Mouse (Mus musculus) right cerebral cortex, postnatal 25 days (tissue): ENCODE measurements around the gene Aldh3b1.
A peak's percentile ranks its signal among the peaks of the same experiment; 100 is the strongest.

Experiments used
- DNase-seq: peaks from one replicate; pipeline ENCODE4 v3.0.0; 2022

Gene Aldh3b1

DNA sequence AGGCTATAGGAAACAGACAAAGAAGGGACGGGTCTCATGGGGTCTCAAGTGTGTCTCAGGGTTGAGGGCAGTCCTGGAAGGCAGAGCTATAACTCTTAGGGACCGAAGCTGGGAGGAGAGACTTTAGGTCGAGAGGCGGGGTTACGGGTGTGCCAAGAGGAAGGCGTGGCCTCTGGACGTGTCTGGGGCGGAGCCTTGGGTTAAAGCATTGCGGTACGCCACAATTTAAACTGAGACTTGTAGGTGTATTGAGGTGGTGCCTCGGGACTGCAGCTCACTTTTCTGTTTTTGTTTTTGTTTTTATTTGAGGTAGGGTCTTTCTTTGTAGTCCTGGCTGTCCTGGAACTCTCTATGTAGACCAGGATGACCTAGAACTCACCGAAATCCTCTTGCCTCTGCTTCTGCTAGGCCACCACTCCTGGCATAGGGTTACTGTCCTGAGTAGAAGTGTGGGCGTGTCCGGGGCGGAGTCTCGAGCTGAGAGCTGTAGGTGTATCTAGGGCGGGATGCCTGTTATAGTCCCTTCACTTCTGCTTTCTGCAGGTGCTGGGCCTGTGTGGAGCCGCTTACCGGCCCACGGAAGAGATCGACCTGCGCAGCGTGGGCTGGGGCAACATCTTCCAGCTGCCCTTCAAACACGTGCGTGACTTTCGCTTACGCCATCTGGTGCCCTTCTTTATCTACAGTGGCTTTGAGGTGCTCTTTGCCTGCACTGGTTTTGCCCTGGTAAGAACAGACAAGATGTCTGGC, 13.6 kb upstream of the Aldh3b1 start:
- DNase-seq = no peak

DNA sequence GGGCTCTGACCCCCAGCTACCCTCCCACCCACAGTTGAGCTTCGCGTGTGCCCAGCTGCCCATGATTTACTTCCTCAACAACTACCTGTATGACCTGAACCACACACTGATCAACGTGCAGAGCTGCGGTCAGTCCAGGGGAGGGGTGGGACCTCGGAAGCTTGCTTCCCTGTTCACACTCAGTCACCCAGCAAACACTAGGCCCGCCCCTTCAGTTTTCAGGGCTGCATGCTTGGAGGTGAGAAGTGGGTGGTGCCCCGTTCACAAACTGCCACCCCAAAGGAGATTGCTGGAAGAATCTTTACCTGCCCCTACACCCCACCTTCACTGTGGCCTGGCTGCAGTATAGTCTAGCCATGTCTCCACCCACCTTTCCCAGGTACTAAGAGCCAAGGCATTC, 12.7 kb upstream of the Aldh3b1 start:
- DNase-seq = no peak

DNA sequence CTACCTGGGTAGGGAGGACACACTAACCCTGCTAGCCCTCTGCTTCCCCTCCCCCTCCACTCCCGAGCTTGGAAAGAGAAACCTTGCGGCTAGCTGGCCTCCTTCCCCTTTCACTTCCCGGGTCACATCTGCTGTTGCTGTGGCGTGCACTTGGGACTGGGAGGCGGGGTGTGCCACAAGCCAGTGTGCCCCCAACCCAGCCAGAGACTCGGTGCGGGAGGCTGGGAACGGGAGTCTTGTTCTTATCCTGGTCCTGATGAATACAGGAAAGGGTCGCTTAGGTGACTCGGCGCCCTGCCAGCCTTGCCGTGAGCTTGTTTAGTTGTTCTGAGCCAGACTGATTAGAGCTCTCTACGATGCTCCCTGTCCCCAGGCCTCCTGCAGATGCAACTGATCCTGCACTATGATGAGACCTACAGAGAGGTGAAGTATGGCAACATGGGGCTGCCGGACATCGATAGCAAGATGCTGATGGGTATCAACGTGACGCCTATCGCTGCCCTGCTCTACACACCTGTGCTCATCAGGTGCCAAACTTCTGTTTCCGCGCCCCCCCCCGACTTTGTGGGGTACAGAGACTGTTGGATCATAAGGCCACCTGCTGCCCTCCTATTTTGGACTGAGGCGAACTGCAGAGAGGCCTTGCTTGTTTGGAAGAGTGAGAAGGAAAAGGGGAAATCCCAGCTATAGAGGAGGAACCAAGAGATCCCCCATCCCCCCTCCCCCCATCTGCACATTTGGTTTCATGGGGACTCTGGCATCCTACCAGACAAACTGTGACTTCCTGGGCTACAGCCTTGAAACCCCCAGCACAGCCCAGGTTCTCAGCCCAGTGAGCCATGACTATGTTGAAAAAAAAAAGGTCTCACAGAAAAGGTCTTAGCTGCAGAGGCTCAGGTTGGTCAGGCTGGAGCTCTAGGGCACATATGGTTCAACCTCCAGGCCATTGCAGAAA, 6.6 kb upstream of the Aldh3b1 start:
- no peak for DNase-seq

DNA sequence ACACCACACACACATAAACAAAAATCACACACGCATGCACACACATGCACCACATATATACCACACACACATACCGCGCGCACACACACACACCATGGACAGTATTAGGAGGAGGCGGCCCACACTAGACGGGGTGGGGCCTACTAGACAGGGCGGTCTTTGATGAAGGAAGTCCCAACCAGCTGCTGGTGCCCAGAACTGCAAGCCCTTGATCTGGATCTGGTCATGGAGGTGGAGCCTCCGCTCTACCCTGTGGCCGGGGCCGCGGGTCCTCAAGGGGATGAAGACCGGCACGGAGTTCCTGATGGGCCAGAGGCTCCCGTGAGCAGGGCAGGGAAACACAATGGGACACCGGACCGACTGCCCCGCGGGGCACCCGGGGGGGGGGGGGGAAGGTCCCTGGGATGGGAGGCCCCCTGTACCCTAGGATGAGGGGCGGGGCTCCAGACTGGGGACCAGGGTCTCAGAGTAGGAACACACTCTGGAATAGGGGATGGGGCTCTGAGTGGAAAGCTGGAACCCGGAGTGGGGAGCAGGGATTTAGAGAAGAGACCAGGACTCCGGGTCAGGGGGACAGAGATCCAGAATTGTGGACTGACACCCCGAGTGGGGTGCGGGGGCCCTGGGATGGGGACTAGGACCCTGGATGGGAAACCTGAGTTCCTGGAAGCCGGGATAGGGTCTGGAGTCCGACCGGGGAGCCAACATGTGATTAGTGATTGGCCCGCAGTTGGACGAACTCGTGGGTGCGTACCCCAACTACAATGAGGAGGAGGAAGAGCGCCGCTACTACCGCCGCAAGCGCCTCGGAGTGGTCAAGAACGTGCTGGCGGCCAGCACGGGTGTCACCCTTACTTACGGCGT, 5.7 kb upstream of the Aldh3b1 start, which contains the start of gene Unc93b1:
Gene Unc93b1 (plus strand): TSS at position 155 of the 864 bp plus-strand sequence.
- DNase-seq = no peak

DNA sequence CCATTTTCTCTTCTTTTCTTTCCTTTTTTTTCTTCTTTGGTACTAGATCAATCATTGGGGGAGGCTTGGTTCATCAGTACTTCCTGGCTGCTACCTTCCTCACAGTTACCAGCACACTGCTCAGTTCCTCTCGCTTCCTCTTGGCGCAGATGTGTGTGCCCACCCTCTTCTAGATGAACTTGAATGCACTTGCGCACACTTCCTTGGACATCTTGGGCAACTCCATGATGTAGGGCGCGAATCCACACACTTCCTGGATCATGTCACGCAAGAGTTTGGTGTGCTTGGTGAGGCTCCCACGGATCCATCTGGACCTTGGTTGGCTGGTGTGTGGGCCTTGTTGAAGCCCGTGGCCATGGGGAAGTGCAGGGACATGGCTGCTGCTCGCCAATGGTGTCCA, 2.1 kb upstream of the Aldh3b1 start:
- no peak for DNase-seq

DNA sequence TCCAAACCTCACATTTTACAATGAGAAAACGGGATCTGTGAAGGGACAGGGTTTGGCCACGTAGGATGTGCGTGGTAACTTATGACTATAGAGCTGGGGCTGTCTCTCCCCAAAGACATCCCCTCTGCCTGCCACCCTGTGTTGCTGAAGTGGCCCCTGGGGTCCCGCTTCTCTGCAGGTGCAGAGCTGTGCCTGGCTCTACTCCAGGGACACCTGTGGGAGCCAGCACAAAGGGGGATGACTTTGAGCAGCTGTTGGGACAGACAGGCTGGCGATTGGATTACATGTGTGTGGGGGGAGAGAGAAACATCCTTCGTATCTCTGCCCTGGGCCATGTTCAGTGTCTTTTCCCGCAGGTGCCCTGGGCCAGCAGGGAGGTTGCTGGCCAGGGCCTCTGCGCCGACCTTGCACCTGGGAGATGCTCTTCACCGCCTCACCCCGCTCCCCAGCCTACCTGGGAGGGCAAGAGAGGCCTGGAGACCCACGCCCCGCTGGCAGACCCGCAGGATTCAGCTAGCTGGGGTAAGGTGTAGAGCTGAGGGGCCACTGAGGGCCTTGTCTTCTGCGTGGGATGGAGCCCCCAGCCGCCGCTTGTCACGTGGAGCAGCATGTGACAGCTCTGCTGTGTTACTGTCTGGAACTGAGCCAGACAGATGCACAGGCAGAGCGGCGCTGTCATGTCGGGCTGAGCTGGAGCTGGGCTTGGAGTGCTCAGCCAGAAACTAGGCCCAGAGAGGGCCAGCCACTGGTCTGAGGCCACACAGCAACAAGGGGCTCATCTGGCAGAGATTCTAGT, 852 bp upstream of the Aldh3b1 start:
- DNase-seq = no peak

DNA sequence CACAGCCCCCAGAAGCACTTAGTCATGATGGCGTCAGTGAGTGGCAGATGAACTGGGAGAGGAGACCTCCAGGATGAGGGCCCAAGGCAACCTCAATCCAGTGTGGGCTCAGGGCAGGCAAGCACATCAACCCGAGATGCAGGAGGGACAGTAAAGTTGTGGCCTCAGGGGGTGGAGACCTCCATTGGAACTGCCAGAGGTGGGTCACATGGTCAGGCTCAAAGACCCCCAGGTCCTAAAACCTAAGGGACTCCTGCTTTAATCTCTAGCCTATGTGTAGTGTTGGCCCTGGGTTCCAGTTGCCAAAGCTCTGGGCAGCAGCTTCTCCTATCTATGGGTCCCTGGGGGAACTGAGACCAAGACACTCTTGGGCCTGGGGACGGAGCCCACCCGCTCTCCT, 829 bp downstream of the Aldh3b1 start:
- no peak for DNase-seq

DNA sequence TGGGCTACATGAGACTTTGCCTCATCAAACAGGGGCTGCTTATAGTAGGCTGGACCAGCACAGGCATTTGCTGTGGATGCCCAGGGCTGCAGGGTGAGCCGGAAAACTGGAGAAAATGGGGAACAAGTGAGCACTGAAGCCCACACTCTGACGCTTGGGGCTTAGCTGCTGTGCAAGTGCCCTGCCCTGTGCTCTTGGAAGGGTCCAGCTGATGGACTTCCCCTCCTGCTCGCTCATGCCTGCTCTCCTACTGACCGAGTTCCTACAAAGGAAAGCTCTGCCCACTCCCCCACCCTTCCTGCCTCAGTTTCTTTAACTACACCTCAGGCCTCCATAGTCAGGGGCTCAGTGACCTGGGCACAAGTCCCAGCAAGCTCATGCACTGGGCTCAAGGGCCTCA, 1.6 kb downstream of the Aldh3b1 start:
- no peak for DNase-seq

DNA sequence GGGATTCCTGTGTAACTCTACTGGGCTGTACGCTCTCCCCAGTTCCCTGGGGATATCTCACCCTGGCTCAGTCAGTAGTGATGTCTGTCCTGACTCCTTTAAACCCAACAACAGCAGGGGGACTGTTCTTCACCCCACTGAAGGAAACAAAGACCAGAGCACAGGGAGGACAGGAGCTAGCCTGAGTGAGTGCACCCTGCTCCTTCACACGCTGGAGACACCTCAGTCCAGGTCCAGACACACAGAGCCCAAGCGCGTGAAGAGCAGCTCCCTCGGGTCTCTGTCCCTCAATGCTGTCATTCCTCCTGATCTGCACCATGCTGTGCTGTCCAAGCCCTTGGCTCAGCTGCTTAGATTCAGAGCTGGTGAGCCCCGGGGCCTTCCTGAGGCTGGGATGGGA, 2.9 kb downstream of the Aldh3b1 start:
- no peak for DNase-seq

DNA sequence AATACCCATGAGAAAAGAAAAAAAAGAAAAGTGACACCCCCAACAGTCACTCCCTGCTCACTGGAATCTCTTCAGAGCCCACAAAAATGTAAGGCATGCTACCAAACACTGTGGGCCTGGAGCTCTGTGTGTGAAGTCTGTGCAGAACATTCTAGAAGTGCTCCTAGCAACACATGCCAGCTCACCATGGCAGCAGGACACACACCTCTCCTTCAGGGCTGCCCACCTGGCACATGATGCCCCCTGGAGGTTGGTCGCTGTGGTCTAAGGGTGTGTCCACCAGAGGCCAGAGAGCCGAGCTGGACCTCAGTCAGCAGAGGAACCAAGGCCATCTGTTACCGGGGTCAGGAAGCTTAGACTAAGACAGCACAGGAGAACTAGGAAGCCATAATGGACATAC, 3.3 kb downstream of the Aldh3b1 start:
- no peak for DNase-seq

DNA sequence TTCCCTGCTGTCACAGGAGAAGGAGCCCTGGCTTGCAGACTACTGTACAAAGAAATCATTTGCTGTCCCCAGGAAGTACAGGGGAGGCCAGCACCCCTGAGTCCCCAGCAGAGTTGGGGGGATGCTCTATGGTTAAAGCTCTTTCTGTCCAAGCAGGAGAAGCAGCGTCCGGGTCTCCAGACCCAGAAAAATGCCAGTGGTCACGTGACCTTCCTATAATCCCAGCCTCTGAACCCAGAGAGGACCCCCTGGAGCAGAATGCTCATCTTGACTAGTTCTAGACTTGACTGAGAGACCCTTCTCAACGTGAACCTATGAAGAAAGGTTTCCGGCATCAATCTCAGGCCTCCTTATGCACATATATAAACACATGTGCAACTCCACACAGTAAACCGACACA, 3.7 kb downstream of the Aldh3b1 start:
- DNase-seq = no peak

DNA sequence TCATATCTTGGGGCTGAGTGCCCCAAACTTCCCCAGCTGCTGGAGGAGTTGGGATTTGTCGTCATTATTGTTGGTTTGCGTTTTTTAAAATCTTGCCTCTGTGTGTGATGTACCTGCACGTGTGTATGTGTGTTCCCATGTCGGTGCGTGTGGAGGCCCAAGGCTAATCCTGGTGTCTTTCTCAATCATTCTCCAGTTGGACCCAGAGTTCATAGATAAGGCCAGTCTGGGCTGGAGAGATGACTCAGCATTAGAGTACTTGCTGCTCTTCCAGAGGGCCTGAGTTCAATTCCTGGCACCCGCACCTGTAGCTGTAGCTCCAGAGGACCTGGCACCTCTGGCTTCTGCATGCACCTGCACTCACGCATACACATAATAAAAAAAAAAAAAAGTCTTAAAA, 4.7 kb downstream of the Aldh3b1 start:
- no peak for DNase-seq

DNA sequence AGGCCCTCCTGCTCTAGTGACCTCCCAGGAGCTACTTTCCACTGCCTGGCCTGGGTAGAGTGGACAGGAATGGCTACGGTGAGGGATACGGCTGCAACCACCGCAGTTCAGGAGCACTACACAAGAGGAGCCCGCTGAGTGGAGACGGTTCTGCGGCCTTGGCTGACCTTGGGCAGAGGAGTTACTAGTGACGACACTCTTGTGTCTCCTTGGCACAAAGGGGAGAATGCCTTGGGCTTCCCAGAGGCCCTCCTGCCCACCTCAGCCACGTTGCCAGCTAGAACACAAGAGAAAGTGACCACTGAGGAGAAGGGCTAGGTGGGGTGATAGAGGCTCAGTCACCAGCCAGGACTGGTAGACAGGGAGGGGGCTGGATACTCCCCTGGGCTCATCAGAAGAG, 5.4 kb downstream of the Aldh3b1 start:
- DNase-seq = no peak

DNA sequence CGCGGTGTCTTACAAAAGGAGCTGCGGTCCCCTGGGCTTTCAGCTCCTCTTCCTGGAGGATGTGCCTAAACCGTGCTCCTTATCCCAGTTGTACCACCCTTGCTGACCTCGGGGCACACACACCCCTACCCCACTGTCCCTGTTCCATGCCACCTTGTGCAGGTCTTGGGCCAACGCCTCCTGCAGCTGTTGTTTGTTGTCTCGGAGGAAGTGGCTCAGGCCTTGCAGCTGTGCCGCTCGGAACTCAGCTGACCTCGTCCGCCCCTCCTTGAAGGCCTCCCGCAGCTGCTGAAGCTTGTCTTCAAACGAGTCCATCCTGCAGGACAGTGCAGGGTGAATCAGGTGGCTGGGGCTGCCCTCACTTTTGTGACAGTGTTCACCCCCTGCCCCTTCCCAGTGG, 6.0 kb downstream of the Aldh3b1 start:
- DNase-seq = no peak

DNA sequence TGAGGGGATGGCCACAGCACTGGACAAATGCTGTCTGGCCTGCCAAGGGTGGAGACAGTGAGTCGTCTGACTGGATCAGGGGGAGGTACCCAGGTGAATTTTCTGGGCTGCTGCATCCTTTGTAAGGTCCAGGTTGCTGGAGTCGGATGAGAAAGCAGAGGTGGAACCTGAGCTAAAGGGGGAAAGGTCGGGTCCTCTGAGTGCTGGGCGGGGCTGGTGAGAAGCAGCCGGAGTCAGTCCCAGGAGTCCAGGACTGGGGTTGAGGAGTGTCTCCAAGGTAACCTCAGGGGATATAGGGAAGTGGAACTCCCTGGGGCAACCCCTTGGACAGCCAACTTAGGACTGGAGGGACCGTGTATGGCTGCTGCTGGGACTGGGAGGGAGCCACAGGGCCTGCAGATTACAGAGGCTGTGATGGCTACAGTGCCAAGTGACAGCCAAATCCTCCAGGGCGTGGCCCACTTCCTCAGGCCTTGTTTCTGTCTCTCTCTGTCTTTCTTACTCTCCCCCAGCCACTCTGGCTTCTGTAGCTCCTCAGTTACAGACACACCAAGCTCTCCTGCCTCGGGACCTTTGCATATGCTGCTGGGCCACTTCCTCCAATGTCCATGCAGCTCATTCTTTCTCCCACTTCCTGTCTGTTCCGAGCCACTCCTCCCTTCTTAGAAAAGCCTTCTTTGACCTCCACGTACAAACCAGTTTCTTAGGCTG, 6.8 kb downstream of the Aldh3b1 start:
- no peak for DNase-seq

DNA sequence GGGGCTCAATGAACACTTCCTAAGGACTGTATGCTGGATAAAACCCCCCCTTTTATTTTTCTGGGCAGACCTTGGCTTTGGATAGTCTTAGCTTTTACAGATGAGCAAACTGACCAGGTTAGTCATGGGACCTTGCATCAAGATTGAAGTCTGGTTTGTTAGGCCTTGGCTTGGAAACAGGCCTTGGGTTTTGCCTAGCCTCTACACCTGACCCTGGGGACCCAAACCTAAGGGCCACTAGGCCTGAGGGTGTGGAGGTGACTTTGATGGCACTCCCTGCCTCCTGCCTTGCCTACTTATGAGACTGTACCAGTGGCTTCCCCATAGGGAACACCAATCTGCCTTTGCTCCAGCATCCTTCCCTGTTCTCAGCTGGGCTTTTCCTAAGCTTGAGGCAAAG, 9.7 kb downstream of the Aldh3b1 start:
- no peak for DNase-seq

DNA sequence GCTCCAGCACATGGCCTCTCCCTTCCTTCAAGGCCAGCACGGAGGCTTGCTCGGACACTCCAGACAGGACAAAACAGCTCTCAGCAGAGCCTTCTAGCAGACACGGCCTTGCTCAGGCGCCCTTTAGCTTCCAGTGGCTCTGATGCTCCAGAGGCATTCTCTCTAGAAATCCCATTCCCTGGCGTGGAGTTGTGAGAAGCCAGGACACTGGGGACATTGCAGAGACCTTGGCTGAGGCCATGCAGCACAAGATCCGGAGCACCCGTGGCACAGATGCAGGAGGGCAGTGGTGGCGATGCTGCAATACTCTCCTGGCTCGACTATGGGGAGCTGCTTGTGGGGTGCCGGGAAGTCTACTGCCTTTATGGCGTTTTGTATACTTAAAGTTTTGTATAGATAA, 12.9 kb downstream of the Aldh3b1 start:
- no peak for DNase-seq

DNA sequence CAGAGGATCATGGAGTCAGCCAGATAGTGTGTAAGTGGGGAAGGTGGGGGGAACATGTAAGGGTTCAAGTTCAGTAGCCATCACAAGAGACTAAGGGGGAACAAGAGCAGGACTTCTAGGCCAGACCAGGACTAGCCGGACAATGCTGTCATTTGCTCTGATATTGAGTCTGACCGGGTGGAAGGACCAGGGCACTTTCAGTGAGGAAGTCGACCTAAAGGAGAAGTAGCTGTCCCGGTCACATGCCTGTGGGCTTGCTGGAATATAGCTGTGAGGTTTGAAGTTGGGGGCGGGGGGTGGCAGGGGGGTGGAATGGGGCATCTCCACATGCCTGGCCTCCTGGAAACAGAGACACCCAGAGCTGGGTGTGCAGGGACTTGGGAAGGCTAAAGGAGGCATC, 15.1 kb downstream of the Aldh3b1 start:
- no peak for DNase-seq

DNA sequence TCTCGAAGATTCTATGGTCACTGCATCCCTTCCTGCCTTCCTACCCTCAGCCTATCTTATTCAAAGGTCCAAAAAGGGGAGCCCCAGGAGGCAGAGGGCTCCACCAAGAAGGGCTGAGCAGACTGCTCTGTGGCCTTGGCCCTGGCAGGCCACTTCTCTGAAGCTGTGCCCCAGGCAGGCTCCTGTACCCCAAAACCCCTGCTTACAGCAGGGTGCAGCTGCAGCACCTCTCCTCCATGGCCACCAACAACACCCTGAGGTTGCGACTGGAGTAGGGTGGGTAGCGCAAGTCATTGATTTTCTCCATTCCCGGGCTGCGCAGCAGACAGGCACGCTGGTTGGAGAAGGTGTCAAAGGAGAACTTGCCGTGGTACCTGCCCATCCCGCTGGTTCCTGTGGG, 15.9 kb downstream of the Aldh3b1 start:
- DNase-seq = no peak

DNA sequence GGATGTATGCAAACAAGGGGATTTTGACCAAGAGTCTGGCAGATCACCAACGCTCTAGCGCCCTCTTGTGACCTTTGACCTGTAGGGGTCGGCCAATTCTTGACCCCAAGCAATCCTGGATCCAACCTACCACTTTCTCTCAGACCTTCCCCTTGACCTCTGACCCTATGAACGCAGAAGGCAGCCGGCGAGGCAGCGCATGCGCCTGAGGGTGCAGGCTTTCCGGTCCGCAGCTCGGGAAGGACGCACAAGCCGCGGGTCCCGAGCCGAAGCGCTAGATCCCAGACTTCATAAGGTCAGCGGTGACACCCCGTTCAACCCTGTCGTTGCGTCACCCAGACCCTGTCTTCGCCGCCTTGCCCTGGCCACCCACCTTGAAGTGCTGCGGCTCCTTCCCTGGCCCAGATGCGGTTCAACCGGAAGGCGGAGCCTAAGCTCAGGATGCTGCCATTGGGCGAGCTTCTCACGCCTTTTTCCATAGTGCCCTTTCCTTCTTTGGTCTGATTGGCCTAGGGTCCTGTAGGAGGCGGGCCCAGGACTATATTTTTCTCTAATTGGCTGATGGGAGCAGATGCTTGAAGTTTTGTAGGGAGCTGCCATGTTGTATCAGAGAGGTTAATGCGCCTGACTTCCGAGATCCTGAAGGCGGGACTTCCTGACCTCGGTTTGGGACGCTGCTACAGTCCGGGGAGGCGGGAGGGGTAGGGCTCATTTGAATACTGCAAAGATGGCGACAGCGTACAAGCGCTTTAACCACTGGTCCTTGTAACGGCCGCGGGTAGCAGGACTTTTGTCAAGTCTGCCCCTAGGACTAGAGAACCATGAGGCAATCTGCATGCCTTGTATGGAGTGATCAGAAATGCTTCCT, 17.0 kb downstream of the Aldh3b1 start, which contains the start of gene Ndufs8:
Gene Ndufs8 (minus strand): TSS at position 438 of the 868 bp plus-strand sequence.
- DNase-seq = peak; percentile 94

DNA sequence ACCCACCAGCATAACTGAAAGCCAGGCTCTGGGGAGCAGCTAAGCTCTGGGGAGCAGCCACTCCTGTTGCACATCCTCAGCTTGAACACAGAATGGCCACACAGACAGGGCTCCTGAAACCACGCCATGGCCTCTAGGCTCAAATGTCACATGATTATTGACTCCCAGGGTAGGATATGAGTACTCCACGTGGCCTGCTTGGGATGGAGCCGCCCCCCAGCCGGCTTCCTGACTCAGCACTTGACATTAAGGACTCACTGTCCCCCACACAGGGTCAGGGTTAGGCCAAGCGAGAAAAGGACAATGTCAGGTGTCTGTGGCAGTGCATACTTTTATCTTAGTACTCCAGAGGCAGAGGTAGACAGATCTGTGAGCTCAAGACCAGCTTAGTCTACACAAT, 19.4 kb downstream of the Aldh3b1 start:
- no peak for DNase-seq
